Mouse (Mus musculus): ENCODE measurements around the gene Serpinb1c. TPM values are rescaled to one million over a fixed set of nuclear protein-coding genes. Genes with fewer than 3 reads are reported as not detected.

Gene Serpinb1c
- polyA plus RNA-seq, 1 experiment = 0.04 TPM

GRCm38 (mm10) chr13:32924578-32925360 lies 26.8 kb upstream of the Serpinb1c start:
- TF ChIP-seq CTCF (IDR thresholded peaks at IDR 0.05; ENCODE audit: control insufficient read depth, insufficient read depth, insufficient read length) (no peak), FOSL1 (IDR thresholded peaks at IDR 0.05; ENCODE audit: insufficient read depth, low read length, poor library complexity, severe bottlenecking) (no peak), MAX (IDR thresholded peaks at IDR 0.05) (no peak), MYOD1 (IDR thresholded peaks at IDR 0.05; ENCODE audit: control insufficient read depth, insufficient read length, low read depth) (no peak), CEBPB (IDR thresholded peaks at IDR 0.05; ENCODE audit: low read depth) (no peak), USF1 (IDR thresholded peaks at IDR 0.05; ENCODE audit: low read depth) (no peak)
- Histone ChIP-seq H3K36me3 (ENCODE audit: control insufficient read depth, insufficient read depth) (no peaks in the 10 kb centered on the region), H3K79me3 (ENCODE audit: low read depth) (no peaks in the 10 kb centered on the region), H3ac (ENCODE audit: control insufficient read depth, insufficient read length, low read depth) (no peak overlapping the region), H3K79me2 (ENCODE audit: control insufficient read depth, insufficient read depth) (no peaks in the 10 kb centered on the region), H3K27me3 (ENCODE audit: control insufficient read depth, insufficient read depth, insufficient read length) (no peaks in the 10 kb centered on the region), H3K4me3 (ENCODE audit: insufficient read depth, poor library complexity, severe bottlenecking) (no peak overlapping the region)

- Histone ChIP-seq H3K4me3 (ENCODE audit: insufficient read depth, poor library complexity, severe bottlenecking) (no peak overlapping the region), H3K27me3 (ENCODE audit: control insufficient read depth, insufficient read depth, insufficient read length) (no peaks in the 10 kb centered on the region), H3K36me3 (ENCODE audit: control insufficient read depth, insufficient read depth) (no peaks in the 10 kb centered on the region), H3ac (ENCODE audit: control insufficient read depth, insufficient read length, low read depth) (no peak overlapping the region), H3K79me3 (ENCODE audit: low read depth) (no peaks in the 10 kb centered on the region), H3K79me2 (ENCODE audit: control insufficient read depth, insufficient read depth) (no peaks in the 10 kb centered on the region)
- TF ChIP-seq MYOD1 (IDR thresholded peaks at IDR 0.05; ENCODE audit: control insufficient read depth, insufficient read length, low read depth) = no peak
- TF ChIP-seq USF1 (IDR thresholded peaks at IDR 0.05; ENCODE audit: low read depth) = no peak
- TF ChIP-seq MYOG (IDR thresholded peaks at IDR 0.05; ENCODE audit: control insufficient read depth, extremely low read depth, insufficient read length) = no peak
- no peak for TF ChIP-seq CTCF (IDR thresholded peaks at IDR 0.05; ENCODE audit: control insufficient read depth, insufficient read depth, insufficient read length)
- TF ChIP-seq MAX (IDR thresholded peaks at IDR 0.05) = no peak
- TF ChIP-seq FOSL1 (IDR thresholded peaks at IDR 0.05; ENCODE audit: insufficient read depth, low read length, poor library complexity, severe bottlenecking) = no peak
- TF ChIP-seq CEBPB (IDR thresholded peaks at IDR 0.05; ENCODE audit: low read depth) = no peak
Measured at GRCm38 (mm10) chr13:32922622-32923021, 24.6 kb upstream of the Serpinb1c start.

DNA sequence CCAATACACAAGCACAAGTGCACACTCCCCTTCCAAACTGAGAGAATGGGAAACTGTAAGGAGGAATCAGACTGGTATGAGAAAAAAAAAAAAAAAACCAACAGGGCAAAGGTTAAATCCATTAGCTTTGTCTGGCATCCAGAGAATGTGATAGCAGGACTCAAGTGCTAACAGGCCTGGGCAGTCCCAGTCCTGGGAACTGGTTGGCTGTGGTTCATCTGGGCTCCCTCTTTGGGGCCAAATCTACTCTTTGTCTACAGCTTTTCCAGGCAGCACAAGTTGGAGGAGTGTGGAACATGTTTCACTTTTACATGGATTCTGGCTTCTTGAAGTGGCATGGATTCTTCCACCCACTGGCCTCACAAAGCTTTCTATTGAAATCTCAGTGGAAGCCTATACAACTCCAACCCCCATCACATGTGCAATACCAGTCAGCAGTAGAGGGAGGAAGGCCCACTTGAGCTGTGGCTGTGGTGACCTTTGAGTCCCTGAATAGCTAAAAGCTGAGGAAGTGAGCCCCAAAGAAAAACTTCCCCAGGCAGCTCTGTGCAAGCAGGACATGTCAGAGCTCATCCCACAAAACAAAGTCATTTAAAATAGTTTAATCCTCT lies 14.9 kb upstream of the Serpinb1c start:
- Histone ChIP-seq H3ac (ENCODE audit: control insufficient read depth, insufficient read length, low read depth) (no peak overlapping the region), H3K4me3 (ENCODE audit: insufficient read depth, poor library complexity, severe bottlenecking) (no peak overlapping the region), H3K79me3 (ENCODE audit: low read depth) (no peaks in the 10 kb centered on the region), H3K79me2 (ENCODE audit: control insufficient read depth, insufficient read depth) (no peaks in the 10 kb centered on the region), H3K36me3 (ENCODE audit: control insufficient read depth, insufficient read depth) (no peaks in the 10 kb centered on the region), H3K27me3 (ENCODE audit: control insufficient read depth, insufficient read depth, insufficient read length) (no peaks in the 10 kb centered on the region)
- TF ChIP-seq FOSL1 (IDR thresholded peaks at IDR 0.05; ENCODE audit: insufficient read depth, low read length, poor library complexity, severe bottlenecking) (no peak), USF1 (IDR thresholded peaks at IDR 0.05; ENCODE audit: low read depth) (no peak), MAX (IDR thresholded peaks at IDR 0.05) (no peak), CEBPB (IDR thresholded peaks at IDR 0.05; ENCODE audit: low read depth) (no peak), CTCF (IDR thresholded peaks at IDR 0.05; ENCODE audit: control insufficient read depth, insufficient read depth, insufficient read length) (no peak), MYOD1 (IDR thresholded peaks at IDR 0.05; ENCODE audit: control insufficient read depth, insufficient read length, low read depth) (no peak), MYOG (IDR thresholded peaks at IDR 0.05; ENCODE audit: control insufficient read depth, extremely low read depth, insufficient read length) (no peak)

GRCm38 (mm10) chr13:32908182-32908581 lies 10.2 kb upstream of the Serpinb1c start:
- Histone ChIP-seq H3K36me3 (ENCODE audit: control insufficient read depth, insufficient read depth) (no peaks in the 10 kb centered on the region), H3K79me3 (ENCODE audit: low read depth) (no peaks in the 10 kb centered on the region)
- TF ChIP-seq MAX (IDR thresholded peaks at IDR 0.05) (no peak), FOSL1 (IDR thresholded peaks at IDR 0.05; ENCODE audit: insufficient read depth, low read length, poor library complexity, severe bottlenecking) (no peak), USF1 (IDR thresholded peaks at IDR 0.05; ENCODE audit: low read depth) (no peak), CEBPB (IDR thresholded peaks at IDR 0.05; ENCODE audit: low read depth) (no peak), CTCF (IDR thresholded peaks at IDR 0.05; ENCODE audit: control insufficient read depth, insufficient read depth, insufficient read length) (no peak), MYOG (IDR thresholded peaks at IDR 0.05; ENCODE audit: control insufficient read depth, extremely low read depth, insufficient read length) (no peak), MYOD1 (IDR thresholded peaks at IDR 0.05; ENCODE audit: control insufficient read depth, insufficient read length, low read depth) (no peak)

GRCm38 (mm10) chr13:32903211-32903873 lies 5.3 kb upstream of the Serpinb1c start:
- H3K27me3 ChIP-seq (ENCODE audit: control insufficient read depth, insufficient read depth, insufficient read length) = no peaks in the 10 kb centered on the region
- no peak overlapping the region for H3K4me3 ChIP-seq (ENCODE audit: insufficient read depth, poor library complexity, severe bottlenecking)
- no peaks in the 10 kb centered on the region for H3K79me3 ChIP-seq (ENCODE audit: low read depth)
- H3ac ChIP-seq (ENCODE audit: control insufficient read depth, insufficient read length, low read depth) = peak overlapping the region; percentile 18
- H3K79me2 ChIP-seq (ENCODE audit: control insufficient read depth, insufficient read depth) = no peaks in the 10 kb centered on the region
- no peaks in the 10 kb centered on the region for H3K36me3 ChIP-seq (ENCODE audit: control insufficient read depth, insufficient read depth)
- TF ChIP-seq MYOD1 (IDR thresholded peaks at IDR 0.05; ENCODE audit: control insufficient read depth, insufficient read length, low read depth) = no peak
- TF ChIP-seq CTCF (IDR thresholded peaks at IDR 0.05; ENCODE audit: control insufficient read depth, insufficient read depth, insufficient read length) = peak; percentile 97
- TF ChIP-seq CEBPB (IDR thresholded peaks at IDR 0.05; ENCODE audit: low read depth) = no peak

More at GRCm38 (mm10) chr13:32908182-32908581, 10.2 kb upstream of the Serpinb1c start:
- no peaks in the 10 kb centered on the region for H3K79me2 ChIP-seq (ENCODE audit: control insufficient read depth, insufficient read depth)
- no peaks in the 10 kb centered on the region for H3K27me3 ChIP-seq (ENCODE audit: control insufficient read depth, insufficient read depth, insufficient read length)
- no peak overlapping the region for H3K4me3 ChIP-seq (ENCODE audit: insufficient read depth, poor library complexity, severe bottlenecking)
- H3ac ChIP-seq (ENCODE audit: control insufficient read depth, insufficient read length, low read depth) = no peak overlapping the region
